Mouse (Mus musculus): ENCODE measurements around the gene Gm42906.

DNA sequence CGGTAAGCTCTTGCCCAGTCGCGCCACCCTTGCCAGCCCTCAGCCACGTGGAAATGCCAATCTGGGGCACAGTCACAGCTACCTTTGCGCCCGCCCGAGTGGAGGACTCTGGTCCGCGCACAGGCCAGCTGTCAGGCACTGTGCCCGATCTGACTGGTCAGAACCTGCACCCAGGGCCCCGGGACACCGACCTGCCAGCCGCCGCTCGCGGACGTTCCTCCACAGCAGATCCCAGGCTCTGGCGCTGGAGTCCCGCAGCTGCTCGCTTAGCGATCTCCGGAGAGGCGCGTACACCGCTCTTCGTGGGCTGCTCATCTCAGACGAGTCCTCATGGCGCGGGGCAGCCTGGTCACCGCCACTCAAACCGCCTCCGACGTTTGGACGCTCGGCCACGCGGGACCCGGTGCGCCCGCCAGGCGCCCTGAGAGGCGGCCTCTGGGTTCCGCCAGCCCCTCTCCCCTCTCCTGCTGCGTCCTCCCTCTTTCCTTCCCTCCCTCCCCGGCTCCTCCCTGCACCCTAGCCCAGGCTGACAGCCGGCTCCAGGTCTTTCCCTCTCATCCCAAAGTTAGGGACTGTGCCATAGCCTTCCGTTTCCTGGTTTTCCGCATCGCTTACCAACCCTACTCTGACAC lies 194.4 kb downstream of the Gm42906 start, which contains the start of gene Stard13:
- no peak for TF ChIP-seq CTCF (IDR thresholded peaks at IDR 0.05; ENCODE audit: low read depth)
- no peak for TF ChIP-seq EP300 (IDR thresholded peaks at IDR 0.05; ENCODE audit: low read depth)

Measured in liver, postnatal 0 days (tissue).